Comparison of ENCODE assay signal across 9 mouse cellular contexts in genomic region chr11:9347724-9348123, GRCm38 (mm10).
DNase-seq lines count a peak whose midpoint lies in the region; ATAC-seq lines count a peak whose summit lies in the region.
"Had no signal": no experiment of that assay in that cellular context is flagged by ENCODE, and none has a peak within 500 bp of the region (broad histone marks: within the 10 kb centered on the region; RNA-seq: fewer than 3 reads in every experiment).

No protein-coding gene starts in this region.

- H3K27ac ChIP-seq in forebrain, embryonic 14.5 days (ENCODE audit: low read depth, low read length): no peak overlapping the region
- H3K27ac ChIP-seq in forebrain, embryonic 13.5 days: no peak overlapping the region
- no peak overlapping the region for H3K27ac ChIP-seq in midbrain, embryonic 14.5 days (replicated peaks; ENCODE audit: low read depth, low read length)
- no peak overlapping the region for H3K27ac ChIP-seq in midbrain, embryonic 13.5 days
- H3K27ac ChIP-seq in embryonic facial prominence, embryonic 11.5 days (replicated peaks; ENCODE audit: low read depth, low read length): no peak overlapping the region
- H3K27ac ChIP-seq: liver, embryonic 13.5 days had no signal

- no peaks in the 10 kb centered on the region for H3K9me3 ChIP-seq in forebrain, embryonic 14.5 days (replicated peaks; ENCODE audit: control insufficient read depth, low read length)
- no peaks in the 10 kb centered on the region for H3K9me3 ChIP-seq in forebrain, embryonic 13.5 days (replicated peaks)
- H3K9me3 ChIP-seq in midbrain, embryonic 14.5 days (ENCODE audit: control insufficient read depth, low read length): no peaks in the 10 kb centered on the region
- no peaks in the 10 kb centered on the region for H3K9me3 ChIP-seq in midbrain, embryonic 13.5 days
- H3K9me3 ChIP-seq in embryonic facial prominence, embryonic 11.5 days (replicated peaks; ENCODE audit: control insufficient read depth, low read length): no peaks in the 10 kb centered on the region
- H3K9me3 ChIP-seq: liver, embryonic 13.5 days had no signal

- WGBS in forebrain, embryonic 14.5 days: 58% methylated on average over 3 of the region's 3 CpGs
- 53% methylated on average over 3 of the region's 3 CpGs for WGBS in forebrain, embryonic 13.5 days
- WGBS in midbrain, embryonic 14.5 days: 50% methylated on average over 3 of the region's 3 CpGs
- 56% methylated on average over 3 of the region's 3 CpGs for WGBS in midbrain, embryonic 13.5 days
- WGBS in embryonic facial prominence, embryonic 11.5 days: 49% methylated on average over 3 of the region's 3 CpGs

- no peak overlapping the region for H3K4me3 ChIP-seq in forebrain, embryonic 14.5 days (ENCODE audit: low read depth, low read length)
- no peak overlapping the region for H3K4me3 ChIP-seq in forebrain, embryonic 13.5 days
- H3K4me3 ChIP-seq in midbrain, embryonic 14.5 days (replicated peaks; ENCODE audit: low read depth, low read length): no peak overlapping the region
- no peak overlapping the region for H3K4me3 ChIP-seq in midbrain, embryonic 13.5 days (replicated peaks)
- no peak overlapping the region for H3K4me3 ChIP-seq in embryonic facial prominence, embryonic 11.5 days (ENCODE audit: low read depth, low read length)
- H3K4me3 ChIP-seq: liver, embryonic 13.5 days had no signal

- DNase-seq in forebrain, embryonic 14.5 days (ENCODE audit: low spot score): peak; percentile 27
- peak; percentile 36 for DNase-seq in midbrain, embryonic 14.5 days
- peak; percentile 22 for DNase-seq in embryonic facial prominence, embryonic 11.5 days (ENCODE audit: low spot score)
- peak; percentile 8 for DNase-seq in lung, postnatal 10 days
- DNase-seq in cerebellum, adult 9-10 months: no peak
- DNase-seq: liver, embryonic 13.5 days had no signal

- H3K4me2 ChIP-seq in forebrain, embryonic 14.5 days (ENCODE audit: low read length): no peak overlapping the region
- H3K4me2 ChIP-seq in forebrain, embryonic 13.5 days: no peak overlapping the region
- H3K4me2 ChIP-seq in midbrain, embryonic 14.5 days (ENCODE audit: low read length): no peak overlapping the region
- H3K4me2 ChIP-seq in midbrain, embryonic 13.5 days (replicated peaks): no peak overlapping the region
- no peak overlapping the region for H3K4me2 ChIP-seq in embryonic facial prominence, embryonic 11.5 days (ENCODE audit: low read depth, low read length)
- H3K4me2 ChIP-seq: liver, embryonic 13.5 days had no signal

- H3K27me3 ChIP-seq in forebrain, embryonic 14.5 days (replicated peaks; ENCODE audit: control insufficient read depth, insufficient read depth, low read length): no peaks in the 10 kb centered on the region
- H3K27me3 ChIP-seq in forebrain, embryonic 13.5 days: no peaks in the 10 kb centered on the region
- H3K27me3 ChIP-seq in midbrain, embryonic 14.5 days (ENCODE audit: control insufficient read depth, insufficient read depth, low read length): no peaks in the 10 kb centered on the region
- H3K27me3 ChIP-seq in midbrain, embryonic 13.5 days: no peaks in the 10 kb centered on the region
- no peaks in the 10 kb centered on the region for H3K27me3 ChIP-seq in embryonic facial prominence, embryonic 11.5 days (ENCODE audit: control insufficient read depth, insufficient read depth, low read length)
- H3K27me3 ChIP-seq: liver, embryonic 13.5 days had no signal

- H3K9ac ChIP-seq in forebrain, embryonic 14.5 days (ENCODE audit: low read length): no peak overlapping the region
- H3K9ac ChIP-seq in forebrain, embryonic 13.5 days: no peak overlapping the region
- no peak overlapping the region for H3K9ac ChIP-seq in midbrain, embryonic 14.5 days (replicated peaks; ENCODE audit: low read length)
- H3K9ac ChIP-seq in midbrain, embryonic 13.5 days (replicated peaks): no peak overlapping the region
- H3K9ac ChIP-seq in embryonic facial prominence, embryonic 11.5 days (replicated peaks; ENCODE audit: low read length): no peak overlapping the region
- H3K9ac ChIP-seq: liver, embryonic 13.5 days had no signal

- no peak for ATAC-seq in forebrain, embryonic 14.5 days
- ATAC-seq in forebrain, embryonic 13.5 days: no peak
- no peak for ATAC-seq in midbrain, embryonic 14.5 days (ENCODE audit: low FRiP score, low TSS enrichment)
- no peak for ATAC-seq in midbrain, embryonic 13.5 days
- no peak for ATAC-seq in embryonic facial prominence, embryonic 11.5 days (replicated peaks; ENCODE audit: insufficient number of reproducible peaks, low FRiP score, low TSS enrichment, low read depth)
- no peak for ATAC-seq in erythroid progenitor cell, adult 5-6 weeks (replicated peaks; ENCODE audit: low FRiP score, poor library complexity, severe bottlenecking)

- H3K4me1 ChIP-seq in forebrain, embryonic 14.5 days (ENCODE audit: control insufficient read depth, insufficient read depth, low read length): no peaks in the 10 kb centered on the region
- H3K4me1 ChIP-seq in forebrain, embryonic 13.5 days: no peaks in the 10 kb centered on the region
- no peaks in the 10 kb centered on the region for H3K4me1 ChIP-seq in midbrain, embryonic 14.5 days (ENCODE audit: control insufficient read depth, insufficient read depth, low read length)
- no peaks in the 10 kb centered on the region for H3K4me1 ChIP-seq in midbrain, embryonic 13.5 days (replicated peaks)
- no peaks in the 10 kb centered on the region for H3K4me1 ChIP-seq in embryonic facial prominence, embryonic 11.5 days (ENCODE audit: control insufficient read depth, insufficient read depth, low read length)
- H3K4me1 ChIP-seq: liver, embryonic 13.5 days had no signal

- H3K36me3 ChIP-seq in forebrain, embryonic 14.5 days (ENCODE audit: control insufficient read depth, insufficient read depth, low read length): no peaks in the 10 kb centered on the region
- no peaks in the 10 kb centered on the region for H3K36me3 ChIP-seq in forebrain, embryonic 13.5 days (ENCODE audit: poor library complexity, severe bottlenecking)
- no peaks in the 10 kb centered on the region for H3K36me3 ChIP-seq in midbrain, embryonic 14.5 days (ENCODE audit: control insufficient read depth, insufficient read depth, low read length)
- H3K36me3 ChIP-seq in midbrain, embryonic 13.5 days: no peaks in the 10 kb centered on the region
- H3K36me3 ChIP-seq in embryonic facial prominence, embryonic 11.5 days (replicated peaks; ENCODE audit: control insufficient read depth, insufficient read depth, low read depth, low read length): no peaks in the 10 kb centered on the region
- H3K36me3 ChIP-seq: liver, embryonic 13.5 days had no signal
